Mouse (Mus musculus) embryonic facial prominence, embryonic 12.5 days (tissue): ENCODE measurements around the gene Zbtb38. TPM values are rescaled to one million over a fixed set of nuclear protein-coding genes. Genes with fewer than 3 reads are reported as not detected.

Experiments used
- ATAC-seq: fragments of 200-750 bp; cut with Nextera tagmentation; 2 replicates; pipeline ENCODE4 v1.8.0; 2017; ENCODE audit not compliant: insufficient number of reproducible peaks, insufficient read depth, low FRiP score, low TSS enrichment
- H3K27ac ChIP-seq: fragments of 300-500 bp; sonication (generic); 2 replicates; pipeline ENCODE4 v1.5.1; 2016; ENCODE audit warnings: mild to moderate bottlenecking
- H3K27me3 ChIP-seq: fragments of 300-500 bp; sonication (generic); 2 replicates; pipeline ENCODE4 v1.6.1; 2016; ENCODE audit warnings: mild to moderate bottlenecking, moderate library complexity
- H3K36me3 ChIP-seq: fragments of 300-500 bp; sonication (generic); 2 replicates; pipeline ENCODE4 v1.6.1; 2016; ENCODE audit warnings: mild to moderate bottlenecking
- H3K4me1 ChIP-seq: fragments of 300-500 bp; sonication (generic); 2 replicates; pipeline ENCODE4 v1.6.1; 2016
- H3K4me2 ChIP-seq: fragments of 300-500 bp; sonication (generic); replicated peaks from 2 replicates; pipeline ENCODE4 v1.6.1; 2016; ENCODE audit warnings: mild to moderate bottlenecking, moderate library complexity
- H3K4me3 ChIP-seq: fragments of 300-500 bp; sonication (generic); 2 replicates; pipeline ENCODE4 v1.5.1; 2016; ENCODE audit warnings: mild to moderate bottlenecking
- H3K9ac ChIP-seq: fragments of 300-500 bp; sonication (generic); 2 replicates; pipeline ENCODE4 v1.6.1; 2016; ENCODE audit warnings: mild to moderate bottlenecking, moderate library complexity
- H3K9me3 ChIP-seq: fragments of 300-500 bp; sonication (generic); 2 replicates; pipeline ENCODE4 v1.6.1; 2016; ENCODE audit warnings: mild to moderate bottlenecking, moderate library complexity
- WGBS: fragments of 180-500 bp; shearing (Covaris S2); methylation state at CpG from one replicate; pipeline ENCODE4 v1.1.7; 2016; 5-methylcytosine and 5-hydroxymethylcytosine counted together
- polyA plus RNA-seq: library from polyadenylated mRNA; unstranded; fragments of >200 nt; fragmentation: Nextera tagmentation; extraction: Ambion mirVana; gene quantifications from 2 replicates; pipeline ENCODE4 v1.2.1, GENCODE M21; 2016

The Zbtb38 gene
- polyA plus RNA-seq, 1 experiment from 2014 or later = 12.3 TPM

GRCm38 (mm10) chr9:96705576-96706285 is 46.9 kb downstream of the Zbtb38 start:
- Histone ChIP-seq H3K4me1 (peaks cover 12% of the 10 kb centered on the region), H3K36me3 (no peaks in the 10 kb centered on the region), H3K4me2 (no peak overlapping the region), H3K27me3 (no peaks in the 10 kb centered on the region), H3K9ac (no peak overlapping the region), H3K9me3 (no peaks in the 10 kb centered on the region), H3K4me3 (no peak overlapping the region), H3K27ac (peak overlapping the region; percentile 63; the same call in 1 of the 2 replicates)
- ATAC-seq = peak; percentile 74; the same call in 1 of the 2 replicates
- WGBS = 26% methylated on average over 11 of the region's 11 CpGs

DNA sequence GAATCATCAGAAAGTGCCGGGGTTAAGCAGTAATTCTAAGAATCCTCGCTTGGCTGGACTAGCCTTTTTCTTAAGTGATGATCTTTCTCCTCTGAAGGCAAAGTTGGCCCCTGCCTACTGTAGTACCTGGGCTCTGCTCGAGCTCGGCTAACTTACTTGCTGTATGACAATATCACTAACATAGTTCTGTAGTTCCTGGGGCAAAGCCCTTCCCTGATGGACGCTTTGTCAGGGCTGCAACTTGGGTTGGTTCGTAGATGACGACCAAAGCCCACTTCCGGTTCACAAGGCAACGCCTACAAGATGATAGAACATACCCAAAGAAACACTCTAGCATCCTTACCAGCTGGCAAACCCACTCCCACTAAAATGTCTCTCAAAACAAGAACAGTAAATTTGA is 47.7 kb downstream of the Zbtb38 start:
- Histone ChIP-seq H3K4me3 (no peak overlapping the region), H3K4me2 (no peak overlapping the region), H3K4me1 (peaks cover 12% of the 10 kb centered on the region), H3K27ac (no peak overlapping the region), H3K36me3 (peaks cover under 1% of the 10 kb centered on the region; the same call in 1 of the 2 replicates), H3K27me3 (no peaks in the 10 kb centered on the region), H3K9me3 (no peaks in the 10 kb centered on the region), H3K9ac (no peak overlapping the region)
- ATAC-seq = no peak
- 89% methylated on average over 9 of the region's 9 CpGs for WGBS

- 92% methylated on average over 10 of the region's 10 CpGs for WGBS
Observed at GRCm38 (mm10) chr9:96701891-96702290, 50.7 kb downstream of the Zbtb38 start.

GRCm38 (mm10) chr9:96699276-96700035 is 53.2 kb downstream of the Zbtb38 start:
- no peak overlapping the region for H3K9ac ChIP-seq
- no peak overlapping the region for H3K4me3 ChIP-seq
- H3K4me2 ChIP-seq = no peak overlapping the region
- H3K9me3 ChIP-seq = peaks cover 5% of the 10 kb centered on the region; the same call in 1 of the 2 replicates
- no peaks in the 10 kb centered on the region for H3K27me3 ChIP-seq
- no peak for ATAC-seq
- WGBS = 96% methylated on average over 6 of the region's 6 CpGs
- 0 out of 2 replicates have a peak, but pooled peaks cover 3% of the 10 kb centered on the region for H3K4me1 ChIP-seq
- H3K36me3 ChIP-seq = peaks cover 8% of the 10 kb centered on the region; the same call in 1 of the 2 replicates
- H3K27ac ChIP-seq = no peak overlapping the region

More at GRCm38 (mm10) chr9:96701891-96702290, 50.7 kb downstream of the Zbtb38 start:
- Histone ChIP-seq H3K36me3 (peaks cover 8% of the 10 kb centered on the region; the same call in 1 of the 2 replicates), H3K4me2 (no peak overlapping the region), H3K4me3 (no peak overlapping the region), H3K9ac (no peak overlapping the region), H3K9me3 (peaks cover 5% of the 10 kb centered on the region; the same call in 1 of the 2 replicates), H3K27me3 (no peaks in the 10 kb centered on the region), H3K4me1 (peaks cover 12% of the 10 kb centered on the region), H3K27ac (no peak overlapping the region)
- ATAC-seq = no peak

DNA sequence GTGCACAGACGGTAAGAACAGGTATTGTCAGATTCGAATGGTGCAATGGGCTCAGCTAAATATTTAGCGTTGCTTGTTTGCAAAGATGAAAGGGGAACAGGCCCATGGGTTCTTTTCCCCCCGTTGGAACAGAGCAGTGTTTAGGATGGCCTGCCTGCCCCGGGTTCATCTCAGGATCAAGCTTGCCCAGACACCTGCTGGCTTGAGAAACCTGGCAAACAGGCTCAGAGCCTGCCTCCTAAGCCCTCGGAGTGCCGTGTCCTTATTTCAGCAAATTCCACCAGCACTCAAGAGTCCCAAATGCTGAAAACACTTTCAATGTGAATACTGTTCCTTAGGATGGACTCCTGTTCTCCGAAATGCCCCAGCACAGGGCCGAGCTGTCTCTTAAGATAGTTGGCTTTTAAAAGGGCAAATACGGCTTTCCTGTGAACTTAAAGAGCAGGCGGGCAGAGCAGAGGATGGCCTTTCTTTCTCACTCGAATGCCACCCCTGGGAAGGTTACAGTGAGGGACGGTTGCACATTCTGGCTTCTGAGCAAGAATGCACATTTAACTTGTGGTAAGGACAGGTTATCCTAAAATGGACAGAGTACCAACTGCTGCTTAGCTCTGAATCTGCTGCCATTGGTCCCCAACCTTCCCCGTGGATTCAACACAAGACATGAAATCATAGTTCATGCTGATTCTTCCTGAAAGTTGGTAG is 55.7 kb downstream of the Zbtb38 start:
- no peak overlapping the region for H3K4me3 ChIP-seq
- WGBS = 87% methylated on average over 14 of the region's 14 CpGs
- no peak overlapping the region for H3K4me2 ChIP-seq
- H3K27me3 ChIP-seq = no peaks in the 10 kb centered on the region
- peaks cover 8% of the 10 kb centered on the region; the same call in 1 of the 2 replicates for H3K36me3 ChIP-seq
- ATAC-seq = no peak
- H3K9ac ChIP-seq = no peak overlapping the region
- H3K27ac ChIP-seq = no peak overlapping the region
- peaks cover 5% of the 10 kb centered on the region; the same call in 1 of the 2 replicates for H3K9me3 ChIP-seq
- 0 out of 2 replicates have a peak, but pooled peaks cover 3% of the 10 kb centered on the region for H3K4me1 ChIP-seq

- ATAC-seq = no peak
- H3K4me2 ChIP-seq = no peak overlapping the region
- 0 out of 2 replicates have a peak, but pooled peaks cover 3% of the 10 kb centered on the region for H3K4me1 ChIP-seq
- no peak overlapping the region for H3K9ac ChIP-seq
- H3K36me3 ChIP-seq = peaks cover 8% of the 10 kb centered on the region; the same call in 1 of the 2 replicates
- 76% methylated on average over 12 of the region's 12 CpGs for WGBS
- H3K4me3 ChIP-seq = no peak overlapping the region
- no peaks in the 10 kb centered on the region for H3K27me3 ChIP-seq
- H3K9me3 ChIP-seq = peaks cover 5% of the 10 kb centered on the region; the same call in 1 of the 2 replicates
- H3K27ac ChIP-seq = peak overlapping the region; percentile 50; the same call in 1 of the 2 replicates
Observed at GRCm38 (mm10) chr9:96696141-96696561, 56.5 kb downstream of the Zbtb38 start.

DNA sequence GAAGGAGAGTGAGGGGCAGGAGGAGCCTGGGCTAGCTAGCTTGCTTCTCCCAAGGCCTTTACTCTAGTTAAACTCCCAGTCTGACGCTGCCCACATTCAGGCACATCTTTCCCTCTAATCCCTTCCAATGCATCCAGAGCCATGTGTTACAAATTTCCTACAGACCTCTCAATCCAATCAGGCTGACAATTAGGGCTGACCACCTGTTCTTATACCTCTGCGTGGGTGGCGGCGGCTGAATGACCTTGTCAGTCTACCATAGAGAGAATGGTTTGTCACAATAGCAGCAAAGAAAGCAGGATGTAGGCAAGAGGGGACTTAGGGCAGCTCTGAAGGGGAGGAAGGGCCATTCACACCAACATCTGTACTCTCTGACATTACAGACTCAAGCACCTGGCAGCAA is 62.2 kb downstream of the Zbtb38 start:
- peaks cover 23% of the 10 kb centered on the region for H3K36me3 ChIP-seq
- H3K4me3 ChIP-seq = no peak overlapping the region
- 47% methylated on average over 4 of the region's 4 CpGs for WGBS
- no peak overlapping the region for H3K9ac ChIP-seq
- no peak for ATAC-seq
- H3K4me1 ChIP-seq = 0 out of 2 replicates have a peak, but pooled peaks cover 5% of the 10 kb centered on the region
- no peaks in the 10 kb centered on the region for H3K27me3 ChIP-seq
- 0 out of 2 replicates have a peak overlapping the region, but pooled peaks have one; percentile 9 for H3K27ac ChIP-seq
- H3K9me3 ChIP-seq = no peaks in the 10 kb centered on the region
- H3K4me2 ChIP-seq = no peak overlapping the region

- Histone ChIP-seq H3K36me3 (peaks cover 23% of the 10 kb centered on the region), H3K27me3 (no peaks in the 10 kb centered on the region), H3K4me2 (no peak overlapping the region), H3K4me1 (0 out of 2 replicates have a peak, but pooled peaks cover 5% of the 10 kb centered on the region), H3K27ac (no peak overlapping the region), H3K9ac (no peak overlapping the region), H3K9me3 (no peaks in the 10 kb centered on the region), H3K4me3 (no peak overlapping the region)
- 93% methylated on average over 4 of the region's 4 CpGs for WGBS
- no peak for ATAC-seq
Observed at GRCm38 (mm10) chr9:96689076-96689475, 63.6 kb downstream of the Zbtb38 start.

- Histone ChIP-seq H3K4me1 (0 out of 2 replicates have a peak, but pooled peaks cover 5% of the 10 kb centered on the region), H3K27me3 (no peaks in the 10 kb centered on the region), H3K4me3 (no peak overlapping the region), H3K36me3 (peaks cover 23% of the 10 kb centered on the region), H3K27ac (no peak overlapping the region), H3K9me3 (no peaks in the 10 kb centered on the region), H3K4me2 (no peak overlapping the region), H3K9ac (no peak overlapping the region)
- 82% methylated on average over 21 of the region's 21 CpGs for WGBS
- ATAC-seq = no peak
Observed at GRCm38 (mm10) chr9:96688194-96688875, 64.3 kb downstream of the Zbtb38 start.

- ATAC-seq = no peak
- 0 out of 2 replicates have a peak, but pooled peaks cover 5% of the 10 kb centered on the region for H3K4me1 ChIP-seq
- no peak overlapping the region for H3K9ac ChIP-seq
- no peaks in the 10 kb centered on the region for H3K27me3 ChIP-seq
- H3K36me3 ChIP-seq = peaks cover 23% of the 10 kb centered on the region
- no peak overlapping the region for H3K4me2 ChIP-seq
- no peak overlapping the region for H3K4me3 ChIP-seq
- H3K9me3 ChIP-seq = no peaks in the 10 kb centered on the region
- WGBS = 87% methylated on average over 20 of the region's 20 CpGs
- no peak overlapping the region for H3K27ac ChIP-seq
Observed at GRCm38 (mm10) chr9:96687591-96688186, 64.9 kb downstream of the Zbtb38 start.
